Mouse (Mus musculus) bone marrow, adult 2 months (tissue): ENCODE measurements around the gene Arhgap30.

Experiments
- CTCF ChIP-seq: fragments of 200-500 bp; IDR thresholded peaks from 2 replicates; pipeline ENCODE4 v1.5.1; 2011; ENCODE audit warnings: low read length, control low read depth; ENCODE audit not compliant: control insufficient read depth, insufficient read depth
- POLR2A ChIP-seq: fragments of 200-500 bp; IDR thresholded peaks from 2 replicates; pipeline ENCODE4 v1.6.1; 2011; ENCODE audit warnings: low read depth, mild to moderate bottlenecking, control low read depth, low read length, borderline replicate concordance; ENCODE audit not compliant: control insufficient read depth

GRCm38 (mm10) chr1:171388376-171389102 is at the start of gene Arhgap30:
- TF ChIP-seq POLR2A = peak; percentile 93
- no peak for TF ChIP-seq CTCF
